Mouse (Mus musculus): ENCODE measurements around the gene Nle1.

Nle1 gene

GRCm38 (mm10) chr11:82869506-82870172, 38.6 kb downstream of the Nle1 start:
- DNase-seq (ENCODE audit: low read depth, low spot score) = no peak

- no peak for DNase-seq (ENCODE audit: low read depth, low spot score)
Measured at GRCm38 (mm10) chr11:82867956-82868355, 40.3 kb downstream of the Nle1 start.

- no peak for DNase-seq (ENCODE audit: low read depth, low spot score)
Measured at GRCm38 (mm10) chr11:82866850-82867564, 41.2 kb downstream of the Nle1 start.

GRCm38 (mm10) chr11:82865957-82866356, 42.3 kb downstream of the Nle1 start:
- DNase-seq (ENCODE audit: low read depth, low spot score) = no peak

- DNase-seq (ENCODE audit: low read depth, low spot score) = no peak
Measured at GRCm38 (mm10) chr11:82863488-82863931, 44.7 kb downstream of the Nle1 start.

DNA sequence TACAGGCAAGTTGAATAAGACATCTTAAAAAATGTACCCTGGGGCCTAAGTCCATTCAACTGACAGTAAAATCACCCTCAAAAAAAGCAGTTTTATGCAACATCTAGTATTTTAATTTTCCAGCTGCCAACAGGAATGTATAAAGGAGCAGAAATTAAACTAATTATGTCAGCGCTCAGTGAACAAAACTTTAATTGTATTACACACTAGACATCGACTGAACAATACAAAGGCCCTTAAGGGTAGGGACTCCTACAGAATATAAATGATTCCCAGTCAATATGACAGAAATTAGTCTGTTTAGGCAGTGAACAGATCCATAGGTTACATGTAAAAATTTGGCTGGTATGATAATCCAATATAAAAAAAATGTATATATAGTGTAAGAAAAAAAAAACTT, 45.2 kb downstream of the Nle1 start:
- no peak for DNase-seq (ENCODE audit: low read depth, low spot score)

DNA sequence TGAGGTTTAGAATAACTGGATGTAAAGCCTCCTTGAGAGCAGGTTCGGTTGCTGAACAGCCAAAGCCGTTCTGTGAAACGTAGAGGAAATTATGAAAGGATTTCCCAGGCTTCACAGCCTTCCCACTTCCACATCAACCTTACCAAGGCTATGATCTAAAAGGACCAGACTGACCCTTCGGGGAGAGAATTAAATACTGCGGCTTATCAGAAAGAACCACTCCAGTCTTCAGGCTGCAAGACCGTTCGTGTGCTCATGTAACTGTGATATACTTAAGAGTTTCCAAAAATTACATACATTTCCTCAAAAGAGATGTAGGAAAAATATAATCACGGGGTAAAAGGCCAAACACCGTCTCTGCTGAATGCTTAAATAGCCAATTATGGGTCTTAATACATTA, 45.6 kb downstream of the Nle1 start:
- DNase-seq (ENCODE audit: low read depth, low spot score) = no peak

- peak; percentile 42 for DNase-seq (ENCODE audit: low read depth, low spot score)
Measured at GRCm38 (mm10) chr11:82861558-82861957, 46.7 kb downstream of the Nle1 start.

DNA sequence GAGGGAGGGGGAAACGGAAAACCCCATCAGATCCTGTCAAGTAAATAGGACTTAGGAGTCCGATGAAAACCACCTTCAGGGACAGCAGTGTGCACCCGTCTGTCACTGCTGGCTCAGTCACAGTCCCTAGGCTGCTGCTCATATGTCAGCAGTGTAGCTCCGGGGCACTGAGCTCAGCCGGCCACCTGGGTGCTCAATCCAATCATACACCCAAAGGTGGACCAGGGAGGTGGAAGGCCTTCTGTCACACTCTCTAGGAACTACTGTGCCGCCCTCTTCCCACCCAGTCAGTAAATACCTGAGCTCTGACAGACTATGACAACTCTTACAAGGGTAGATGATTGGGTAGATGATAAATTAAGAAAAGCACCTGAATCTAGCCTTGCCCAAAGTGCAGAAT, 47.5 kb downstream of the Nle1 start:
- DNase-seq (ENCODE audit: low read depth, low spot score) = no peak

DNA sequence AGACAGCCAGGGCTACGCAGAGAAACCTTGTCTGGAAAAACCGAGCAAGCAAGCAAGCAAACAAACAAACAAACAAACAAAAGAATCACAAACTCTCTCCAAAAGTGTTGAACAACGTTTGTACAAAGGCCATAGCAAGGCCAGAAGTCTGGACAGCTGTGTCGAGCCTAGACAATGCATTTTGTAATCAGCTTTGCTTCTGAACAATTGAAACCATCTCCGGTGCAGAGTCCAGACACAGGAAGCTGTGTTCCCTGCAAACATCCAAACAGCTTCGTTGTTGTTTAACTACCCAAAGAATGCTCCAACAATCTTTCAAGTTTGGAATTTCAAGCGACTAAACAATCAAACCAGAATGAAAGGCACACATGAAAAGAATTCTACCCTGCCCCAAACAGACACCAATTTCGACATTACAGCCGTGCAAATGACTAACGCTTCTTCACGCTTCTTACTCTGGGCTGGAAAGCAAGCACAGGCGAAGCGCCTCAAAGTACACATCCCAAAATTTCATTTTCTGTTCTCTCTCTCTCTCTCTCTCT, 50.8 kb downstream of the Nle1 start:
- DNase-seq (ENCODE audit: low read depth, low spot score) = no peak

GRCm38 (mm10) chr11:82856032-82856431, 52.2 kb downstream of the Nle1 start:
- DNase-seq (ENCODE audit: low read depth, low spot score) = no peak

- DNase-seq (ENCODE audit: low read depth, low spot score) = no peak
Measured at GRCm38 (mm10) chr11:82855327-82855973, 52.8 kb downstream of the Nle1 start.

- DNase-seq (ENCODE audit: low read depth, low spot score) = no peak
Measured at GRCm38 (mm10) chr11:82854111-82854510, 54.1 kb downstream of the Nle1 start.

- no peak for DNase-seq (ENCODE audit: low read depth, low spot score)
Measured at GRCm38 (mm10) chr11:82852958-82853357, 55.3 kb downstream of the Nle1 start.

GRCm38 (mm10) chr11:82852540-82852939, 55.7 kb downstream of the Nle1 start:
- no peak for DNase-seq (ENCODE audit: low read depth, low spot score)

- DNase-seq (ENCODE audit: low read depth, low spot score) = no peak
Measured at GRCm38 (mm10) chr11:82852115-82852514, 56.1 kb downstream of the Nle1 start.

Measured in skeletal muscle tissue, adult 2 months (tissue).